Mouse (Mus musculus): Measurements from ENCODE around the gene Ak9.

DNA sequence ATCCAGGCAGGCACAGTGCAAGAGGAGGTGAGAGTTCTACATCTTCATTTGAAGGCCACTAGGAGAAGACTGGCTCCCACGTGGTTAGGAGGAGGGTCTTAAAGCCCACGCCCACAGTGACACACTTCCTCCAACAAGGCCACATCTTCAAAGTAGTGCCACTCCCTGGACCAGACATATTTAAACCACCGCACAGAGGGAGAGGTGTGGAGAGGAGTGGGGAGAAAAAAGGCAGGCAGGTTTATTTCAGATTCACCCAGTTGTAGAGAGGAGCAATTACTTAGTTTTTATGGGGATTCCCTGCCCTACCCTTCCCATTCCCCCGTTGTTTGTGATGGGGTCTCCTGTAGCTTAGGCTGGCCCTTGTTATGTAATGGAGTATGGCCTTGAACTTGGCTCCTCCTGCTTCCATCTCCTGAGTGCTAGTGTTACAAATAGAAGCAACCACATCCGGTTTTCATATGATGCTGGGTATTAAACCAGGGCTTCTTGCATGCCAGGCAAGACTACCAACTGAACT lies 169.2 kb downstream of the Ak9 start:
- TF ChIP-seq CTCF (IDR thresholded peaks at IDR 0.05; ENCODE audit: extremely low read depth, insufficient read depth, low read length) = no peak
- TF ChIP-seq POLR2A (IDR thresholded peaks at IDR 0.05; ENCODE audit: extremely low read depth, insufficient read depth, low read length) = no peak

Measured in cortical plate, adult 2 months (tissue).